Mouse (Mus musculus) lung, adult 2 months (tissue): Measurements from ENCODE around the gene Pde10a.

Experiments
- CTCF ChIP-seq: fragments of 200-500 bp; IDR thresholded peaks from 2 replicates; pipeline ENCODE4 v1.5.1; 2011; ENCODE audit warnings: mild to moderate bottlenecking, low read length, control low read depth; ENCODE audit not compliant: insufficient read depth
- POLR2A ChIP-seq: fragments of 200-500 bp; IDR thresholded peaks from 2 replicates; pipeline ENCODE4 v1.6.1; 2011; ENCODE audit warnings: low read depth, mild to moderate bottlenecking, control low read depth, low read length, borderline replicate concordance; ENCODE audit errors: extremely low read depth

DNA sequence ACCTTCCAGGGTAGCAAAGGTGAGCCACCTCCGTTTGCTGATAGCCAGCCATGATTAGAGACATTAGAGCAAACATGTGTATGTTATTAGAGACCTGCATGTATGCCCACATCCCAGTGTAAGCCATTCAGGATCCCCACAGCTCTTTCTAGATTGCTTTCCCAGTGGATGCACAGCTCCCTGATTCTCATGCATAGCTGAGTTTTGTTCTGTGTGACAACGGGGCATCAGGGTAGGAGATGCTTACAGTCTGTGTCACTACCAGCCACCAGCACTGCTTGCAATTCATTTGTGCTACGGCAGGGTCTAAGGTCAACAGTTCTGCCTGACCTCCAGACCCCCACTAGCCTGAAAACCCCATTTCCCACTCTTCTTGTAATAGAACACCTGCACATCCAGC, 17.5 kb upstream of the Pde10a start:
- no peak for TF ChIP-seq CTCF
- no peak for TF ChIP-seq POLR2A
